Mouse (Mus musculus) midbrain, postnatal 0 days (tissue): ENCODE results near the gene Atf7. TPM values are rescaled to one million over a fixed set of nuclear protein-coding genes. Genes with fewer than 3 reads are reported as not detected.
A peak's percentile ranks its signal among the peaks of the same experiment; 100 is the strongest.

Experiments used
- ATAC-seq: fragments of 200-750 bp; cut with Nextera tagmentation; 2 replicates; pipeline ENCODE4 v1.8.0; 2017; ENCODE audit warnings: moderate number of reproducible peaks, mild to moderate bottlenecking, moderate TSS enrichment, moderate library complexity; ENCODE audit not compliant: low FRiP score
- DNase-seq: peaks from one replicate; pipeline ENCODE4 v3.0.0-alpha.2; 2015; ENCODE audit warnings: low spot score
- H3K27ac ChIP-seq: fragments of 300-500 bp; sonication (generic); 2 replicates; pipeline ENCODE4 v1.5.1; 2014; ENCODE audit warnings: low read depth, mild to moderate bottlenecking, low read length, mixed read lengths
- H3K27me3 ChIP-seq: fragments of 300-500 bp; sonication (generic); 2 replicates; pipeline ENCODE4 v1.6.1; 2014; ENCODE audit warnings: low read length, control low read depth, mixed read lengths; ENCODE audit not compliant: insufficient read depth
- H3K36me3 ChIP-seq: fragments of 300-500 bp; sonication (generic); 2 replicates; pipeline ENCODE4 v1.6.1; 2014; ENCODE audit warnings: low read length, control low read depth, mixed read lengths; ENCODE audit not compliant: insufficient read depth
- H3K4me1 ChIP-seq: fragments of 300-500 bp; sonication (generic); 2 replicates; pipeline ENCODE4 v1.6.1; 2014; ENCODE audit warnings: mild to moderate bottlenecking, control low read depth, antibody characterized with exemption, low read length, mixed read lengths; ENCODE audit not compliant: insufficient read depth
- H3K4me2 ChIP-seq: fragments of 300-500 bp; sonication (generic); 2 replicates; pipeline ENCODE4 v1.6.1; 2014; ENCODE audit warnings: low read depth, mild to moderate bottlenecking, low read length, mixed read lengths; ENCODE audit not compliant: poor library complexity, severe bottlenecking
- H3K4me3 ChIP-seq: fragments of 300-500 bp; sonication (generic); 2 replicates; pipeline ENCODE4 v1.5.1; 2014; ENCODE audit warnings: low read depth, mild to moderate bottlenecking, low read length, moderate library complexity
- H3K9ac ChIP-seq: fragments of 300-500 bp; sonication (generic); replicated peaks from 2 replicates; pipeline ENCODE4 v1.6.1; 2014; ENCODE audit warnings: mild to moderate bottlenecking, low read length, moderate library complexity, mixed read lengths; ENCODE audit not compliant: poor library complexity, severe bottlenecking
- H3K9me3 ChIP-seq: fragments of 300-500 bp; sonication (generic); 2 replicates; pipeline ENCODE4 v1.6.1; 2016; ENCODE audit warnings: low read length, control low read depth
- CTCF ChIP-seq: IDR thresholded peaks from 2 replicates; pipeline ENCODE4 v1.5.1; 2016; ENCODE audit warnings: antibody characterized with exemption, mild to moderate bottlenecking
- WGBS: fragments of 180-500 bp; shearing (Covaris S2); extraction: QIAGEN DNeasy Blood & Tissue Kit; methylation state at CpG from one replicate; pipeline ENCODE4 v1.1.7; 2014; 5-methylcytosine and 5-hydroxymethylcytosine counted together
- polyA plus RNA-seq: library from polyadenylated mRNA; unstranded; fragments of >200 nt; fragmentation: Nextera tagmentation; extraction: Ambion mirVana; gene quantifications from 2 replicates; pipeline ENCODE4 v1.2.1, GENCODE M21; 2015
- total RNA-seq: library from RNA; depleted of rRNA; stranded (reverse); fragments of >200 nt; gene quantifications from 2 replicates; pipeline ENCODE4 v1.2.3, GENCODE M21; 2014; rRNA removed

Gene Atf7
- 16.8 and 18.6 TPM in 2 replicates for total RNA-seq
- 7.5 and 10.9 TPM in 2 replicates for polyA plus RNA-seq

- peak; percentile 99 for ATAC-seq
- peak; percentile 98 for DNase-seq
- peak within 1 kb of the TSS; percentile 90 for H3K27ac ChIP-seq
These were observed at the start of gene Atf7, which contains the start of gene Gm28047 for GRCm38 (mm10) chr15:102624970-102625686. Atf7 (minus strand) TSS chr15:102625464. Gm28047 (minus strand) TSS chr15:102625067.

GRCm38 (mm10) chr15:102673548-102673947, 48.3 kb upstream of the Atf7 start:
- 0 out of 2 replicates have a peak, but pooled peaks have one; percentile 16 for TF ChIP-seq CTCF
- peak overlapping the region; percentile 83 for H3K4me2 ChIP-seq
- peak overlapping the region; percentile 98 for H3K27ac ChIP-seq
- H3K4me3 ChIP-seq = peak overlapping the region; percentile 19
- H3K9ac ChIP-seq = no peak overlapping the region
- 0 out of 2 replicates have a peak, but pooled peaks cover 5% of the 10 kb centered on the region for H3K4me1 ChIP-seq
- 2% methylated on average over 10 of the region's 10 CpGs for WGBS
- no peaks in the 10 kb centered on the region for H3K9me3 ChIP-seq
- peak; percentile 52 for ATAC-seq
- no peaks in the 10 kb centered on the region for H3K36me3 ChIP-seq
- peak; percentile 94 for DNase-seq
- no peaks in the 10 kb centered on the region for H3K27me3 ChIP-seq

More at GRCm38 (mm10) chr15:102624970-102625686, at the start of gene Atf7, which contains the start of gene Gm28047:
- under 1% methylated on average over 50 of the region's 51 CpGs for WGBS
- Histone ChIP-seq H3K27me3 (no peaks in the 10 kb centered on the region), H3K36me3 (no peaks in the 10 kb centered on the region), H3K4me1 (no peaks in the 10 kb centered on the region), H3K4me3 (peak within 1 kb of the TSS; percentile 65), H3K4me2 (peak within 1 kb of the TSS; percentile 89), H3K9ac (peak within 1 kb of the TSS; percentile 64), H3K9me3 (no peaks in the 10 kb centered on the region)
- TF ChIP-seq CTCF = no peak; the same call in 1 of the 2 replicates

DNA sequence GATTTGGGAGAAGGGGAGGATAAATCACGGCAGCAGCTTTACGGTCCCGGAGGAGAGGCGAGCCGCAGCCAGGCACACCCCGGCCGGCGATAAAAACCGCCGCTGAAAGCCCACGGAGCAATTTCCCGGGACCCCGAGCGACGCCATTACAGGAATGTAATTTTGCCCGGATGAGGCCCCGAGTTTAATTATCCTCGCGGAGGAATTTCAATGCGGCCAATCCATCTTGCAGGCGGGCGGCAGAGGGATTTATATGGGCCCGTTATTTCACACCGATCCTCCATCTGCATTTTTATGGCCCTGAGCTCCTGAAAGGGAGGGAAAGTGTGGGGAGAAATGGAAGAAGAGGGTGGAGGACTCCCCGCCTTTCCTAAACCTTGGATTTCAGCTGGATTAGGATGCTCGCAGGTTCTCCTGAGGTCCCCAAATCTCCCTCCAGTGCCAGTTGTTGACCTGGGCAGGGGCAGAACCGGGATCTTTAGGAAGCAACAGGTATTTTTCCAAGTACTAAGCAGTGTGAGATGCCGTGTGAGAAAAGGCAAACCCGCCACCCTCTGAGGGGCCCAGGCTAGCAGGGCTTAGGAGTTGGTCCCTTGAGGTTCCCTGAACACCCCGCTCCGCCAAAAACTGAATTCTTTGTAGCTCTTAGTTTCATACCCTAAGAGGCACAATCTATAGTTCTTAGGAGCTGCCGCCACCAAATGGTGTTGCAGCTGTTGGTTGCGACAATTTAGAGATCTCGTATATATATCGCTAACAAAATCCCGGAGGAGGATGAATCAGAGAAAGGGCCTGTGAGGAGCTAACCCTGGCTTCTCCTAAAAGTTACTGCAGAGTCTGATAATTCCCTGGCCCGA, 47.2 kb upstream of the Atf7 start, which contains the start of gene Atp5g2:
Atp5g2 (minus strand) TSS at position 138 of the 857 bp plus-strand sequence.
- Histone ChIP-seq H3K27me3 (no peaks in the 10 kb centered on the region), H3K9ac (peak within 1 kb of the TSS; percentile 92), H3K4me3 (peak within 1 kb of the TSS; percentile 47), H3K27ac (peak within 1 kb of the TSS; percentile 98), H3K4me1 (0 out of 2 replicates have a peak, but pooled peaks cover 5% of the 10 kb centered on the region), H3K36me3 (no peaks in the 10 kb centered on the region), H3K4me2 (peak within 1 kb of the TSS; percentile 83), H3K9me3 (no peaks in the 10 kb centered on the region)
- DNase-seq (peak; percentile 60), ATAC-seq (no peak)
- WGBS = 2% methylated on average over 37 of the region's 37 CpGs
- no peak for TF ChIP-seq CTCF

- Histone ChIP-seq H3K4me1 (0 out of 2 replicates have a peak, but pooled peaks cover 5% of the 10 kb centered on the region), H3K9me3 (no peaks in the 10 kb centered on the region), H3K4me3 (peak overlapping the region; percentile 47), H3K4me2 (peak overlapping the region; percentile 83), H3K36me3 (no peaks in the 10 kb centered on the region; the same call in 1 of the 2 replicates), H3K9ac (peak overlapping the region; percentile 92), H3K27ac (peak overlapping the region; percentile 98), H3K27me3 (no peaks in the 10 kb centered on the region)
- WGBS = 1% methylated on average over 30 of the region's 34 CpGs
- TF ChIP-seq CTCF = no peak
- peak; percentile 50 for ATAC-seq
- DNase-seq = peak; percentile 81
These were observed 46.5 kb upstream of the Atf7 start for GRCm38 (mm10) chr15:102671721-102672214.

DNA sequence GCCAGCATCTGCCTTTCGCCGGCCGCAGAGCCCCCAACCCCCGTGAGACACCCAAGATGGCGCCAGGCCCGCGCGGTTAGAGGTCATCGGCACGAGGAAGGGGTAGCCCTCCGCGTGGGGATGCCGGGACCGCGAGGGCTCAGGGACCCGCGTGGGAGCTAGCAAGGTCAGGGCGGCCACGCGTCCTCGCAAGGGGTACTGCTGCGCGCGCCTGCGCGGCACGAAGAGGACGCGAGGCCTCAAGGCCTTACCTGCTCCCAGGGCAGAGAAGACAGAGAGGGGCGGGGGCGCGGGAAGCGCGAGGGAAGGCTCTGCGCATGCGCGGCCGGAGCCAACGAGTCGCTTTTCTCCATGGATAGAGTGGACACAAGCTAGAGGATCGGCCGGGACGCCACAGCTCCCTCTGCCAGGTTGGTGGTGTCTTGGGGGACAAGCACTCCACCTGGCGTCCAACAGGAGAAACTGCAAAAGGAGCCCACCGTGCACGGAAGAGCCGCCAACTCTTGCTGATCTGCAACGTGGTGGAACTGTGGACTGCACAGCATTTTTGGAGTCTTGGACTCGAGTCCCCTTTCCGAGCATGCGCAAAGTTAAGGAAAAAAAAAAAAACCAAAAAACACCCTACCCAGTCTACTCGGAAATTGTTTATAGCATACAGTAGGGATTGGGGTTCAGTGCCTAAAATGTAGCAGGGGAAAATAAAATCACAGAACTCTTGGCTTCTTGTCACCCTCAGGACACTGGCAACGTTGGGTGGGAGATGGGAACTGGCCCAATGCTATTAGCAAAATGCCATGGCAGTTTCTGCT, 45.7 kb upstream of the Atf7 start:
- peak; percentile 99 for TF ChIP-seq CTCF
- Histone ChIP-seq H3K27ac (peak overlapping the region; percentile 98), H3K4me2 (peak overlapping the region; percentile 83), H3K9ac (peak overlapping the region; percentile 94), H3K36me3 (no peaks in the 10 kb centered on the region; the same call in 1 of the 2 replicates), H3K27me3 (no peaks in the 10 kb centered on the region), H3K4me3 (peak overlapping the region; percentile 72), H3K9me3 (no peaks in the 10 kb centered on the region), H3K4me1 (0 out of 2 replicates have a peak, but pooled peaks cover 5% of the 10 kb centered on the region)
- under 1% methylated on average over 39 of the region's 53 CpGs for WGBS
- ATAC-seq (peak; percentile 93), DNase-seq (peak; percentile 98)
